Mouse (Mus musculus) erythroblast, embryonic 14.5 days (primary cell): ENCODE measurements around the gene Zfp212. TPM values are rescaled to one million over a fixed set of nuclear protein-coding genes. Genes with fewer than 3 reads are reported as not detected.
A peak's percentile ranks its signal among the peaks of the same experiment; 100 is the strongest.

Experiments used
- H3K27me3 ChIP-seq: 2 replicates; pipeline ENCODE4 v1.6.1; 2012; ENCODE audit warnings: inconsistent platforms; ENCODE audit not compliant: control insufficient read depth
- H3K36me3 ChIP-seq: 2 replicates; pipeline ENCODE4 v1.6.1; 2012; ENCODE audit warnings: mild to moderate bottlenecking, inconsistent platforms; ENCODE audit not compliant: control insufficient read depth
- H3K4me1 ChIP-seq: 2 replicates; pipeline ENCODE4 v1.6.1; 2012; ENCODE audit warnings: inconsistent platforms; ENCODE audit not compliant: control insufficient read depth
- H3K4me3 ChIP-seq: replicated peaks from 2 replicates; pipeline ENCODE3; 2012; ENCODE audit warnings: moderate library complexity, mild to moderate bottlenecking, inconsistent platforms
- H3K9me3 ChIP-seq: 2 replicates; pipeline ENCODE4 v1.6.1; 2012; ENCODE audit warnings: low read length, inconsistent platforms, mixed read lengths; ENCODE audit not compliant: control insufficient read depth
- GATA1 ChIP-seq: IDR thresholded peaks from 2 replicates; pipeline ENCODE4 v1.6.1; 2012; ENCODE audit warnings: low read length, inconsistent platforms, mixed read lengths
- TAL1 ChIP-seq: IDR thresholded peaks from 3 replicates; pipeline ENCODE4 v1.6.1; 2012; ENCODE audit warnings: low read length, inconsistent platforms, mixed read lengths
- polyA plus RNA-seq: library from polyadenylated mRNA; stranded (reverse); fragments of >175 nt; gene quantifications from 2 replicates; pipeline ENCODE4 v1.2.3, GENCODE M21; 2012

The Zfp212 gene
- 0.91 and 0.99 TPM in 2 replicates for polyA plus RNA-seq

DNA sequence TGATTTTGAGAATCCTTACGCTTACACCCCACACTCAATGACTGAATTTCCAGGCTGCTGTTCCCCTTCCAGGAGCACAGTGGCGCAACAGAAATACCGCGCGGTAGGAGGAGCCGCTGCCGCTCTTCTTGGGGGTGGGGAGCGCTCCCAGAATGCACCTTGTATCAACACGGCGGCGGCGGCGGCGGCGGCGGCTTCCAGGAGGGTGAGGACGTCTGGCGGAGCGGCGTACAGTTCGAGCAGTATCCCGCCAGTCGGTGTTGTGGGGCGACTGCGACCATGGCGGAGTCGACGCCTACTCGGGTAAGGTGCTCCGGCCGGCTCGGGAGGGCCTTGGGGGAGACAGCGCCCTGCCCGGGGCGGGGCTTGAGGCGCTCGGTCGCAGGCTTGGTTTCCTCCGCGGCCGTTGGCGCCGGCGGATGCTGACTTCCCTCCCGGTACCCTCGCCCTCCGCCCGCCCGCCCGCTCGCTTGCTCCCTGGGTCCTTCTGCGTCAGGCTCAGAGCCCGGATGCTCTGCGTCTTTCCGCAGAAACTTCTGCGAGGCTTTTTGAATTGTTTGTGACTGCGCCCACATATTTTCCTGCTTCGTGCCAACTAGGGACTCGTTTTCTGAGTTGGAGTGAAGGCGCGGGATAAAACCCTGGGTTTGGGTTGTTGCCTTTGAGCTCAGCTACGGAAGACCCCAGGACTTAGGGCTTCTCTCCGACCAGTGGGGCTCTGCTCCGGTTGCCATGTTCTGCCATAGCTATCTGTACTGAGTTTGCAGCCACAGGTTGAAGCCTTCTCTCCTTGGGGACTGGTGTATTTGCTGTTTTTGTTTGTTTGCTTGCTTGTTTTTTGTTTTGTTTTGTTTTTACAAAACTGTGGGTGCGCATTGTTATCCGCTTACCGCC lies at the start of gene Zfp212:
TSS of gene Zfp212 (plus strand) at position 30 of the 894 bp plus-strand sequence.
- Histone ChIP-seq H3K4me1 (peaks cover 54% of the 10 kb centered on the region), H3K27me3 (no peaks in the 10 kb centered on the region), H3K4me3 (peak within 1 kb of the TSS; percentile 88), H3K36me3 (peaks cover 11% of the 10 kb centered on the region), H3K9me3 (peaks cover 2% of the 10 kb centered on the region; the same call in 1 of the 2 replicates)
- TF ChIP-seq GATA1 = no peak
- TF ChIP-seq TAL1 = no peak

DNA sequence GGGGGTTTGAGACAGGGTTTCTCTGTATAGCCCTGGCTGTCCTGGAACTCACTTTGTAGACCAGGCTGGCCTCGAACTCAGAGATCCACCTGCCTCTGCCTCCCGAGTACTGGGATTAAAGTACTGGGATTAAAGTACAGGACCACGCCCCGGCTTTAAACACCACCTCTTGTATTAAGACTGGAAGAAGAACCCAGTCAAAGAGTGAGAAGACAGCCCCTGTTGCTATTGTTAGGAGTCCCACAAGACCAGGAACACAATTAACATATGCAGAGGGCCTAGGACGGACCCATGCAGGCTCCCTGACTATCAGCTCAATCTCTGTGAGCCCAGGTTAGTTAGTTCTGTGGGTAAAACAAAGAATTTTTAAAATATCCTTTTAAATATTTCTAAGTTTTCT lies 48.0 kb upstream of the Zfp212 start:
- no peaks in the 10 kb centered on the region for H3K27me3 ChIP-seq
- no peak overlapping the region for H3K4me3 ChIP-seq
- no peaks in the 10 kb centered on the region for H3K9me3 ChIP-seq
- TF ChIP-seq GATA1 (no peak), TAL1 (no peak)
- peaks cover 5% of the 10 kb centered on the region for H3K36me3 ChIP-seq
- peaks cover 8% of the 10 kb centered on the region for H3K4me1 ChIP-seq

GRCm38 (mm10) chr6:47877058-47877457 lies 43.2 kb upstream of the Zfp212 start, which contains the start of gene Zfp282:
TSS of gene Zfp282 (plus strand) at chr6:47877204.
- no peaks in the 10 kb centered on the region for H3K9me3 ChIP-seq

DNA sequence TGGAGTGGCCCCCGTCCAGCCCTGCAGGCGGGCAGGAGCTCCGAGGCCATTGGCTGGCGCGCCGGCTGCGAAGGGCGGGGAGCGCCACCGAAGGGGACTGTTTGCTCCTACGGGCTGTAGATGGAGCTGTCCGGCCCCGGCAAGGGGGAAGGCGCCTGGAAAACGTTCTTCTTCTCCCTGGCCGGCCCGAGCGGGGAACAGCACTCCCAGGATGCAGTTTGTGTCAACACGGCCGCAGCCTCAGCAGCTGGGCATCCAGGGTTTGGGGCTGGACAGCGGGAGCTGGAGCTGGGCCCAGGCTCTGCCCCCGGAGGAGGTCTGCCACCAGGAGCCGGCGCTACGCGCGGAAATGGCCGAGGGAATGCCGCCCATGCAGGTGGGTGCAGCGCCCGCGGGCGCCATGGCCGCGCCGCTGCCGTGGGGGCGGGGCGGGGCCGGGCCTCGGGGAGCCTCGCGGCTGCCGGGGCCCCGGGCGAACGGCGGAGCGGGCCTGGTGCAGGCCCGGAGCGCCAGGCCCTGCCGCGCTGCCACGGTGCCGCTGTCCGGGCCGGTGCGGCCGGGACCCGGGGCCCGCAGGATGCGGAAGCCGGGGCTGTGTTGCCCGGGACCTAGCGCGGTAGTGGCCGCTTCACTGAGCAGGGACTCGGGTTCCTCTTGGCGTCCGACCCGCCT lies 42.7 kb upstream of the Zfp212 start:
- peaks cover 33% of the 10 kb centered on the region for H3K4me1 ChIP-seq
- peaks cover 25% of the 10 kb centered on the region for H3K36me3 ChIP-seq
- H3K9me3 ChIP-seq = no peaks in the 10 kb centered on the region
- H3K27me3 ChIP-seq = no peaks in the 10 kb centered on the region
- TF ChIP-seq TAL1 = no peak
- TF ChIP-seq GATA1 = no peak
- peak overlapping the region; percentile 85 for H3K4me3 ChIP-seq

More at GRCm38 (mm10) chr6:47877058-47877457, 43.2 kb upstream of the Zfp212 start, which contains the start of gene Zfp282:
- Histone ChIP-seq H3K36me3 (peaks cover 22% of the 10 kb centered on the region), H3K4me1 (peaks cover 33% of the 10 kb centered on the region), H3K4me3 (peak within 1 kb of the TSS; percentile 85), H3K27me3 (no peaks in the 10 kb centered on the region)
- TF ChIP-seq TAL1 (no peak), GATA1 (no peak)

DNA sequence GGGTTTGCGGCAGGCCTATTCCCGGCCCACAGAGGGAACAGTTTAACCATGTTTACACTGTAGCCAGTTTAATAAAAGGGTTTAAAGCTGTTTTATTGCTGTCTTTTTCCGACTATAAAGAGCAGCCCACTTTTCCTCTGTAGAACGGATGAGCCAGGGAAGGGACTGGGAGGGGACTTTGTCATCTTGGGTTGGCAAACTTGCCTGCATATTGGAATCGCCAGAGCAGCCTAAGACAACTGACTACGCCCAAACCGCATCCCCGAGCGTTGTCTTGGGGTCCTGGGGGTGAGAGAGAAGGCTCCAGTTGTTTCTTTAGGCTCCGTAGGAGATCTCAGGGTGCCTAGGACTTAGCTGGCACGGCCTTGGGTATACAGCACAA lies 42.2 kb upstream of the Zfp212 start:
- peaks cover 29% of the 10 kb centered on the region for H3K36me3 ChIP-seq
- TF ChIP-seq TAL1 (no peak), GATA1 (no peak)
- peak overlapping the region; percentile 85 for H3K4me3 ChIP-seq
- H3K27me3 ChIP-seq = no peaks in the 10 kb centered on the region
- H3K4me1 ChIP-seq = peaks cover 33% of the 10 kb centered on the region
- no peaks in the 10 kb centered on the region for H3K9me3 ChIP-seq

- peaks cover 33% of the 10 kb centered on the region for H3K4me1 ChIP-seq
- H3K36me3 ChIP-seq = peaks cover 33% of the 10 kb centered on the region
- H3K9me3 ChIP-seq = no peaks in the 10 kb centered on the region
- no peaks in the 10 kb centered on the region for H3K27me3 ChIP-seq
- TF ChIP-seq TAL1 (no peak), GATA1 (no peak)
- peak overlapping the region; percentile 85 for H3K4me3 ChIP-seq
Measured at GRCm38 (mm10) chr6:47878593-47878992, 41.7 kb upstream of the Zfp212 start.

- H3K4me3 ChIP-seq = peak overlapping the region; percentile 85
- no peaks in the 10 kb centered on the region for H3K9me3 ChIP-seq
- TF ChIP-seq TAL1 (no peak), GATA1 (no peak)
- peaks cover 33% of the 10 kb centered on the region for H3K4me1 ChIP-seq
- H3K27me3 ChIP-seq = no peaks in the 10 kb centered on the region
- H3K36me3 ChIP-seq = peaks cover 37% of the 10 kb centered on the region
Measured at GRCm38 (mm10) chr6:47879049-47879716, 41.1 kb upstream of the Zfp212 start.

DNA sequence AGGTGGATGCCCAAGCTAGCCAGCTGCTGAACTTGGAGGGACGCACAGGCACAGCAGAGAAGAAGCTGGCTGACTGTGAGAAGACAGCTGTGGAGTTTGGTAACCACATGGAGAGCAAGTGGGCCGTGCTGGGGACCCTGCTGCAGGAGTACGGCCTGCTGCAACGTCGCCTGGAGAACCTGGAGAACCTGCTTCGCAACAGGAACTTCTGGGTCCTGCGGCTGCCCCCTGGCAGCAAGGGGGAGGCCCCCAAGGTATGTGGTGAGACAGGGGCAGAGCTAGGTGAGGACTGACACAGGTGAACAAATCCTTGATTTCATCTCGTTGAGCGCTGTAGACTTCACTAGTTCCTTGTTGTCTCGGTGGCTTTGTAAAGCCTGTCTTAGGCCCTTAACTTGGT lies 40.1 kb upstream of the Zfp212 start:
- Histone ChIP-seq H3K4me3 (no peak overlapping the region), H3K27me3 (no peaks in the 10 kb centered on the region), H3K4me1 (peaks cover 33% of the 10 kb centered on the region), H3K36me3 (peaks cover 40% of the 10 kb centered on the region), H3K9me3 (no peaks in the 10 kb centered on the region)
- no peak for TF ChIP-seq TAL1
- no peak for TF ChIP-seq GATA1
